Mouse (Mus musculus): ENCODE data around the gene 1110051M20Rik. TPM values are rescaled to one million over a fixed set of nuclear protein-coding genes. Genes with fewer than 3 reads are reported as not detected.

The 1110051M20Rik gene
- total RNA-seq, 2 experiments from 2014 or later: 14.4 to 21.7 TPM

DNA sequence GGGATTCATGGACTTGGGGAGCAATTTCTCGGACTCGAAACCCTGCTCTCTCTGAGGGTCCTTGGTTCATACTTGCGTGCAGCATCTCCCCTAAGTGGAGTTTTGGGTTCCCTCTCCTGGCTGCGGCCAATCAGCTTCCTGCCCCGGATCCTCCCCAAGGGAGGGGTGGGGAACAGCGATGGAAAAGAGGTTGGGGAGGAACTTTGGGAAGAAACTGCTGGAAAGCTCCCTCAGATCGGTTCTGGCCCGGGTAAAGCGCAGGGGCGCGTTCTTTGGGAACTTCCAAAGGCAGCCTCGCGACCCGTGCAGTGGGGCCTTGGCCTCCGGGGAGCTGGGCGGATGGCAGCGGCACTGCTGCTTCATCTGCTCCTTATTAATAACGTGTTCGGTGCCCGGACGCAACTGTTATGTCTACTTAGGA lies 13.8 kb upstream of the 1110051M20Rik start:
- peak; percentile 50 for DNase-seq (ENCODE audit: low spot score)

DNA sequence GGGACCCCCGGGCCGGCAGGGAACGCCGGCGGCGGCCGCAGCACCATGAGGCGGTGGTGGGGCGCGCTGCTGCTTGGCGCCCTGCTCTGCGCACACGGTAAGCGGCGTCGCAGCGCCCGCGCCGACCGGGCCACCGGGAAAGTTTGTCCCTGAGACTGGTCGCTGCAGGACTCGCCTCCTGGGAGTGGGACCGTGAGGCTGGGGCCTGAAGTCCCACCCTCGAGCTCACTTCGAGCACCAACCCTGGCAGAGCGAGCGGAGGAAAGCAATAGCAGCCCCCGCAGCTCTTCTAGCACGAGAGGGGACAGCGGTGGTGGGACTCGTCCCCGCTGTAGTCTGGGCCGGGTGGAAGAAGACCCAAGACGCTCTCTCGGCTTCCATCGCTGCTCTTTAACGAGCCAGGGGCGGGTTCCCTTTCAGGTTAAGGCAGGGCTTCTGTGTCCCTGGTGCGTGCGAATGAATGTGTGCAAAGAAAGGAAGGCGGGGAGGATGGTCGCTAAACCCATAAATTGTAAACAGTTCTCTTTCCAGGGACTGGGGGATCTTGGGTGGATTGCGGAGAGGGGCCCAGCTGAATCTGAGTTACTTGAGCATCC lies 13.2 kb upstream of the 1110051M20Rik start:
- peak; percentile 32 for DNase-seq (ENCODE audit: low spot score)

DNA sequence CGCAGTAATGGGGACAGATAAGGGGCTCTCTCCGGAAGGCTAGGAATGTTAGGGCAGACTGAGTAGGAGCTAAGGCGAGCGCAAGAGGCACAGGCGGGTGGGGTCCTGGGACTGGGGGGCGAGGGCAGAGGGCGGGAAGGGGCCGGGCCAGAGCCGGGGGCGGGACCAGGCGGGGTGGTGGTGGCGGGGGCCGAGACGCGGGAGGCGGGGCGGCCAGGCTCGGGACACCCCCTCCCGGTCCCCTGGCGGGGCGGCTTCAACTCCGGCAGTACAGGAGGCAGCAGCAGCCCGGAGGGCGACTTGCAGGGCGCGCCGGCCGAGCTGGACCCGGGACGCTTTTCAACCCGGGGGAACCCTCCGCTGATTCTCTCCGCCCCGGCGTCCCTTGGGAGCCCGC lies 12.8 kb upstream of the 1110051M20Rik start, which contains the start of gene Lrp4:
Gene Lrp4, plus strand, starts transcription at position 253 of the 397 bp plus-strand sequence.
- DNase-seq (ENCODE audit: low spot score): peak; percentile 49

DNA sequence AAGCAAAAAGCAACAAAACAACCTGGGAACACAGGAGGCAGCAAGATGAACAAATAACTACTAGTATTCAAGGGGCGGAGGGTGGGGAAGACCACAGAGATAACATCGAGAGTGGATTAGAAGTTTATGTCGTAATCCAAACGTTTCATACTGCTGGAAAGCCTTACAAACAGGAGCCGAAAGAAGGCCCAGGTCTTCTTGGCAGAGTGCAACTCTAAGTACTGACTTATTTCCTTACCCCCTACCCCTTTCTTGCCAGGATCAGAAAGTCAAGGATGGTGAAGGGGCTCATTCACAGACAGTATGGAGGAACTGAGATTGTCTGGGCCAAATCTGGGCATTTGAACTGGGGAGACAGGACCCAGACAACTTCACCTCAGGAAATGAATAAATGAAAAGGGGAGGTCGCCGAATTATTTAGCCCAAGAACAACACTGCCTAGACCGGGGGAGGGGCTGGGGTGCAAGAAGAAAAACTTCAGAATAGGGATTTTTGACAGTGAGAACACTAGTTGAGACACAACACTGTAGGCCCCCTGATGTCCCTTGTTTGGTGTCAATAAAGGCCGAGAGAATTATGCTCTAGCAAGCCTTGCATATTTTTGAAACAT lies 12.1 kb upstream of the 1110051M20Rik start:
- no peak for DNase-seq (ENCODE audit: low spot score)

DNA sequence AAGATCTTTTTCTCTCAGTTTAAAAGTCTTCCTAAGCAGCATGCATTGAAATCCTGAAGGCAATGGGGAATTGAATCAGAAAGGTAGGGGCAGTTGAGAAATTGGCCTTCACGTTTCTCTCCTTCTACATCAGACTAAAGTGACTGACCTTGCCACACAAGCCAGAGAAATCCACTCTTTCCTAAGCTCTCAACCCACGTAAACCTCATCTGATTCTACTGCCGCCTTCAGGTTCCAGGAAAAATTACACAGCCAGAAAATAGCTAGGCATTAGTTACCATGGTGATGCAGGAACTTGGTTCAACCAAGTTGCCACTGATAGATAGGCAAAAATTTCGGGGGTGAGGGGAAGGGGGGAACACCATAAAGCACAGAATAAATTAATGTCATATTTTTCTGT lies 11.3 kb upstream of the 1110051M20Rik start:
- peak; percentile 51 for DNase-seq (ENCODE audit: low spot score)

DNA sequence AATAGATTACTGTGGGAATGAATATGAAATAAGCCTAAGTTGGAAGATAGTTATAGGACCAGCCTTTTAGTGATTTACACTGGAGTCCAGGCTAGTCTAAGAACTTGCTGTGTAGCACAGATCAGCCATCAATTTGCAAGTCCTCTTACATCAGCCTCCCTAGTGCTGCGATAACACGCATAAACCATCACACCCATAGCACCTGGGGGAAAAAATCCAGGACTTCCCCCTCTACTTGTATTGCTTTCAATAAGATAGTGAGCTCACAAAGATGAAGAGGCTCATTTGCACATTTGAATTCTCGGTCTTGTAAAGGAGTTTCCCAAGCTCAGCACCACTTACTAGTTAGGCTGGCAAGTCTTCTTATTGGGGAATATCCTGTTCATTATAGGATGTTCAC lies 9.9 kb upstream of the 1110051M20Rik start:
- no peak for DNase-seq (ENCODE audit: low spot score)

DNA sequence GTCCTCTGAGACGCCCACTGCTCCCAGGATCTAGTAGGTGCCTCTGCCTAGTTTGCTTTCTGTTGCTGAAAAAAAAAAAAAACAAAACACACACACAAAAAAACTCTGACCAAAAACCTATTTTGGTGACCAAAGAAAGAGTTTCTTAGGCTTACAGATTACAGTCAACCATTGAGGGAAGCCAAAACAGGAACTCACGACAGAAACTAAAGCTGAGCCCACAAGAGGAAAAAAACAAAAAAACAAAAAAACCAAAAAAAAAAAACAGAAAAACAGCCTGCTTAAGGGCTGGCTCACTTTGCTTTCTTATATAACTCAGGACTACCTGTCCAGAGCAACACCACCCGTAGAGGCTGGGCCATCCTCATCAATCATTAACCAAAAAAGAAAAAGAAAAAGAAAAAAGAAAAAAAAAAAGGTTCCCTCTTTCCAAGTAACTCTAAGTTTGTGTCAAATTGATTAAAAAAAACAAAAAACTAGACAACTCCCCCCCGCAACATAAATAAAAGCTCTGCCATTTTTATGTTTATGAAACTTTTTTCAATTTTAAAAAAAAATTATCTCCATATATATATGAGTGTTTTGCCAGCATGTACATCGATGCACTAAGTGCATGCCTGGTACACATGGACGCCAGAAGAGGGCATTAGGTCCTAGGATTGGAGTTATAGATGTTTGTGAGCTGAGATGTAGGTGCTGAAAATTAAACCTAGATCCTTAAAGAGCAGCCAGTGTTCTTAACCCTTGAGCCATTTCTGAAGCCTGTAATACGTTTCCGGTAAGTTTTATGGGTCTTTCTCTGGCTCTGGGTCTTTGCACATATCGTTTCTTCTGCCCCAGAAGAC lies 8.9 kb upstream of the 1110051M20Rik start:
- DNase-seq (ENCODE audit: low spot score): no peak

DNA sequence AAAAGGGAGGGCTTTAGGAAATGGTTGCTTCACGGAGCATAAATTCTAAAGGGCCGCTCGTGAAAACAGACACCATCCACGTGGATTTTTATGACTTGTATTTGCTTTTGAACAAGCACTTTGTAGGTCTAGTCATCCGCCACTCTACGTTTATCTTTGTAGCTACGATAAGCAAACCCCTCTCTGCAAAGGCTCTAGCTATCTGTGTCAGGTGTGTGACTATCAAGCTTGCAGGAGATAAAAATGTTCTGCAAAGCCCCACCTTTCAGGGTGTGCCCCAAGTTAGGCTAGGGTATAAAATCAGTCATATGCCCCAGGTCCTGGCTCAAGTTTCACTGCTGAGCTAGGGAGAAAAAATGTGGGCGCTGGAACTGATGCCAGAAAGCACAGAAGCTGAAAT lies 8.2 kb upstream of the 1110051M20Rik start:
- peak; percentile 13 for DNase-seq (ENCODE audit: low spot score)

DNA sequence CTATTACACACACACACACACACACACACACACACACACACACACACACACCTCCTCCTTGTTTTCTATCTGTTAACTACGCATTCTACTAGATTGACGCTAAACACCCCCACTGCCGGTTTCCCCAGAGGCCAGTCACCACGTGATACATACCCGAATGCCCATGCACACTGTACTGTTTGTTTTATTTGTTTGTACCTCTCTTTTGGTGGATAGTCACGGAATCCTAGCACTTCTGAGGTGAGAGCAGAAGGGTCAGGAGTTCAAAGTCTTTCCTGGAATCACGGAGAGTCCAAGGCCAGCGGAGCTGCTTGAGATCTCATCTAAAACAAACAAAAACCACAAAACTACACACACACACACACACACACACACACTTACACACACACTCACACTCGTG lies 5.8 kb upstream of the 1110051M20Rik start:
- no peak for DNase-seq (ENCODE audit: low spot score)

DNA sequence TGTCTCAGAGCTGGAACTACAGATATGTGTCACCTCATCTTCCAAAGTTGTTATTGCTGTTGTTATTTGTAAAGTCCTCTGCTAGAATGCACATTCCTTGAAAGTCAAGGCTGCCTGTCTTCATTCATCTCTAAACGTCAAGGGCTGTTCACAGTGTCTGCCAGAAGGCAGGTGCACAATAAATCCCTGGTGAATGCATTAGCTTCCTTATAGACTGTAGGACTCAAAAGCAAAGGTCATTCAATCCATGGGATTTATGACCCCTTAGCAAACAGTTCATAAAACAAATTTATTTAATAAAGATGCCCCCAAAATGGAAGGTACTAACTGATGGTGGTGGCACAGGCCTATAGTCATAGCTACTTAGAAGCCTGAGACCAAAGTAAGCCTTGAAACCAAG lies 5.2 kb upstream of the 1110051M20Rik start:
- DNase-seq (ENCODE audit: low spot score): no peak

DNA sequence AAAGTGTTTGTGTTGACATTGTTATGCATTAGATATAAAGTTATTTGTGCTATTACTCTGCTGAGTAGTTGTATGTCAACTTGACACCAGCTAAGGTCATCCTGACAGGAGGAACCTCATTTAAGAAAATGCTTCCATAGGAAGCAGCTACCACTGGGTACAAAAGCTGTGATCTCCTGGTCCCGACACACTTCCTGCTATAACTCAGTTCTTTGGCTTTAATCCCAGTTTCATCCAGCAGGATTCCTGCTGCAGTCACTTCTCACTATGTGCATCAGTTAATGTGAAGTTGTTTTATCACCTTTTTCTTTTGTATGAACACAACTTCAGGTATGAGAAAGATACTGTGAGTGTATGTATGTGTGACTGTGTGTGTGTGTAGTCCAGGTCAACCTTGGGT lies 2.3 kb downstream of the 1110051M20Rik start:
- DNase-seq (ENCODE audit: low spot score): no peak

DNA sequence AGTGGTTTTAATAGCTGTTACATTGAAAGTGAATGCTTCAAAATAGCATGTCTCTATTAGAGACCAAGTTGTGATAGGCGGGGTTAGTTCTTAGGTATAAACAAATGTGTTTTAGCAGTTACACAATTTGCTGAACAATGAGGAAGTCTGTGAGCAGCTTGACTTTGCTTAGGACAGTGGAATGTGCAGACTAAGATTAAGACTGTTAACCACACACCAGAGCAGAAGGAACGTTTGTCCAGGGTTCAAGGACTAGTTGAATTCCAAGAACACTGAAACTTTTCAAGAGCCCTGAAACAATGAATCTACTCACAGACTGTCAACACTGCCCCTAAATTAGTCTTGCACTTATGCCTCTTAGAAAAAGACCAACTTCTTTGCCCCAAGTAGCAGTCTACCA lies 2.8 kb downstream of the 1110051M20Rik start:
- no peak for DNase-seq (ENCODE audit: low spot score)

DNA sequence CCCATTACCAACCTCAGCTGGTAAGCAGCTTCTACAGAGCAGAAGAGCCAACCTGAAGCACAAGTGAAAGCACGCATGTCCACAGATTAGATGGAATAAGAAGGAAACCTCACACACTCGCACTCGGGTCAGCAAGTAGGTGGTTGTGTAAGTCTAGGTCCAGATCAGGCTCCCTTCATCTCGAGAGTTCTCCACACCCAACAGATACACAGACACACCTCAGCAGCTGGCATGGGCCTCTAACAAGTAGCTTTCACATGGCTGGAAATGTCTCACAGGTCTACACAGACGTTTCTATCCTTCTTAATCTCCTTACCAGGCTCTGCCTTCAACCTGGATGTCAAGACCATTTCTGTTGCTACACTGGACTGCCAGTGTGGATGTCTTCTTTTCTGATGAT lies 3.8 kb downstream of the 1110051M20Rik start:
- no peak for DNase-seq (ENCODE audit: low spot score)

DNA sequence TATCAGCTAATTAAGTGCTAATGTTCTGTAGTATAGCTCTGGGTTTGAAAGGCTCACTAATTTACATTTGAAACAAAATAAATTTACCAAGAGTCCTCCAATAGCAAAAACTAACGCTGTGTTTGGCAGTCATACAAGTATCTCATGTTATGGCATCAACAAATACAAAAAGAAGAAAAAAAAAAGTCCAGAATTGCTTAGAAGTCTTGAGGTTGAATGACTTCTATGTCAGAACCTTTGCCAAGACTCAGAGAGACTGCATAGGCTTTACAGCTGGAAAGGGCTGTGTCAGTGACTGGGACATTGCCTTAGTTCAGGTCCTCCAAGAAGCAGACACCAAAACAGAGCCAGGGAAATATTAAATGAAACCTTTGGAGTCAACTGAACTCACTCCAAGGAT lies 4.6 kb downstream of the 1110051M20Rik start:
- no peak for DNase-seq (ENCODE audit: low spot score)

DNA sequence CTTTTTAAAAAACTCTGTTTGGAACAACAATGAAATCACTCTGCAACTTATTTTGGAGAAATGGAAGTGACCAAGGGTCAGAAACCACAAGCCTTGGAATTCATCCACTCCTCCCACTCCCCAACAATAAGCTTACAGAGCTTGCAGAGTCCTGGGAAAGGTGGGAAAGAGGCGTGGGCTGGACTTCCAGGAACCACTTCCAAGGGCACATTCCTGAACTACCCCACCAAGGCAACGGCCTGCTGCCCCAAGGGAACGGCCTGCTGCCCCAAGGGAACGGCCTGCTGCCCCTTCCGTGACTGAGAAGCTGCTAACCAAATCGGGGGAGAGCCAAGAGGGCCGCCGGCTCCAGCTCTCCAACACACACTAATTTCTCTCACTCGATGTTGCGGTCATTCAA lies 5.2 kb downstream of the 1110051M20Rik start:
- DNase-seq (ENCODE audit: low spot score): no peak

DNA sequence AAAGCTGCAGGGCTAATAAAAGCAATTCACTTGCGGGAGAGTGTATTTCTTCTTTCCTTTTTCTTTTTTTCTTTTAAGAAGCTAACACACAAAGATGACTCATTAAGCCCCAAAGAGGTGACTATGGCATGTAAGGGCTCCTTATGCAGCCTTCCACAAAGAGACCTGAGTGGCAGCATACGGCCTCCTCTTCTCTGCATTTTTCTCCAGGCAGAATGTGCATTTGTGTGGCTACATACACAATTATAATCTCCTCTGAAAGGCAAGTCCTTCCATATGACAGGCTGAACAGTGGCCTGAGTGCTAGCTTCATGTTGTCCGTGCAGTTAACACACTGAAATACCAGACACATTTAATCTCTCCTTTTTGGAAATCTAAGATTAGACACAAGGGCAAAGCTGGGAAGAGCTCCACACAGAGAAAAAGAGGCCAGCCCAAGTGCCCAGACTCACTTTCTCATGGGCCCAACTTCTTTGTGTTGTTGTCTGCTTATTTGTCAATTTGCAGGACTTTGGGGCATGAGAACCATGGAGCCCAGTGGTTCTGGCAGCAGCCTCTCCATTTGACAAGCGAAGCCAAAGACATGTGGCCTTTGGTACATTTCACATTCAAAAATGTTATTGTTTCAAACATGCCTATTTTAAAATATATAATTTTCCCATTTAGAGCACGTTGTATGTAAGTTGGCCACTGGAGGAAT lies 7.2 kb downstream of the 1110051M20Rik start:
- no peak for DNase-seq (ENCODE audit: low spot score)

DNA sequence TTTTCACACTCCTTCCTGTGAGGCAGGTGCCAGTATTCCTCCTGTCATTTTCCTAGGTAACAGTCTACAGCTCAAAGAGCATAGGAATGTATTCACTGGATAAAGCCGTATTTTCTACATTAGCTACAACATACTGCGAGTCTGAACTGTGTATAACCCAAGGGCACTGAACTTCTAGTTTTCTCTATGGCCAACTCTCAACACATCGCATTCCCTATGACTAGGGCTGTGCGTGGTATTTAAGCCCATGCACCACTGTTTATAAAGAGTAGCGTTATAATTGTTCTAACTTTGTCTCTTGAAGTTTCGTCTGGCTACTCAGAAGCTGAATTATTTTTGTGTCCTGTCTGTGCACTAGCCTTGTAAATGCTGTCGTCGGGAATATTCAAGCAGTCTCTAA lies 7.8 kb downstream of the 1110051M20Rik start:
- no peak for DNase-seq (ENCODE audit: low spot score)

DNA sequence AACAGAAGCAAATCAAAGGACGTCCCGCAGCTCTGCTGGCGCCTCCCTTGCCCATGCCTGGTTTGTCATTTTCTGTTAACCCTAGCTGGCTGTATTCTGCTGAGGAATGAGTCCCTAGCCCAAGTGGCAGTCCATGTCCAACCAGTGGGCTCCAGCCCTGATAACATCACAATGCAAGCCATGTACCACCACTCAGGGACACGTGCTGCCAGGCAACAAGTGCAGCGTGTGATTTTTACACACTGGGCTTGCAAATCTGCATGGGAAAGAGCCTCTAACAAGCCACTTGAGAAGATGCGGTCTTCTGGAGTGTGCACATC lies 13.9 kb downstream of the 1110051M20Rik start:
- DNase-seq (ENCODE audit: low spot score): no peak

DNA sequence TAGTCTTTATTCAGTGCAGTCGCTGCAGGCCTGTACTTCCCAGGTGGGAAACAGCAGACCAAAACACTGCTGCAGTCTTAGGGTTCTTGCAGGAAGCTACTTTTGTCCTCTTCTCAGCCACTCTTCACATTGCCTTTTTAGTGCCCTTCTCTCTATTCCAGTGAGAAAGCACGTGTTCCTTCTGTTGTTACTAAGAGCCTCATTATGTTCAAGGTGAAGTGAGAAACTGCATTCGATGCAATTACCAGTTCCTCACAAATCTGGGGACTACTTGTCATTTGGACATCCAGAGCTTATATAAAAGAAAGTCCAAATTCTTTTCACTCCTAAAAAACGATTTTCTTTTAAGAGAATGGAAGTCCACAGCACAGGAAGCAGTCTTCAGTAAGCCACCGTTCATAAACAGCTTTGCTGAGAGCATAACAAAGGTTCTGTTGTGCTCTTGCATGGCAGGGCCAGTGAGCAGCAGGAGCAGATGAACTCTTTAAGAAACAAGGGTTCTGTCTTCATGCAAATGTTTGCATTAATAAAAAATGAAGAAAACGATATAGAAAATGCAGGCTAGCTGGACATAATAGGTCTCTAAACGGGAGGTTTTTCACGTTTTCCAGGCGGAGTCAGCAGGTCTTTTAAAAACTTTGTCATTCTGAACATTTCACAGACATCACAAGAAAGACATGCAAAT lies 14.4 kb downstream of the 1110051M20Rik start:
- DNase-seq (ENCODE audit: low spot score): no peak

DNA sequence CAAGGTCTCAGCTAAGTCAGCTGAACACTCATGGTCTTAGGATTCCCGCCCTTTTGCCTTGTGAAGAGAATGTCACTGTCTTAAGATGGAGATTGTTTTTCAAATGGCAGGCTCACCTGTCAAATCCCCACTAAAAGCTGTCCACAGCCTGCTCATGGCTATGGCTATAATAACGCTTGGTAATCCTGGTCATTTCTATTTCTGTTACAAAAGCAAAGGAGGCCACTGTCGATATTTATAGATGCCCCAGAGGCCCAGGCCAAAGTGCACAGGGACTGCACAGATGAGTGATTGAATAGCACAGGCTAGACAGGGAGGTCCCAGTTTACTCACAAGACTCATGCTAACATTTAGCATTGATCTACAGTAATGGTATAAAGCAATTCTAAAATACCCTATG lies 15.4 kb downstream of the 1110051M20Rik start:
- peak; percentile 40 for DNase-seq (ENCODE audit: low spot score)

DNA sequence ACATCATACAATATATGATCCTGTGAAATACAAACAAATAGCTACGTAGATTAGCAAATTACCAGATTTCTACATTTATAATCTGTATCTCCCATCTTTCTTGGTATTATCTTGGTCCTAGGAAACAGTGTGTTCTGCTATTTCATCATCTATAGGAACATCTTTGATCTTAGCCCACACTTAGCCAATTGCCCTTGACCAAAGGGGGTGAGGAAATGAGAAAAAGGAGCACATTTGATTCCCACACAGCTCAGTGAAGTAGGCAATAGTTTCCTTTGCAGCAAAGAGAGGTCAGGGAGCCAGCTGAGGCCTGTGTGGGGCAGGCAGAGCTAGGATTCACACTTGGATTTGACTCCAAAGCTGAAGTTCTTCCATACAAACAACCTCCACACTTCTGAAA lies 18.2 kb downstream of the 1110051M20Rik start:
- no peak for DNase-seq (ENCODE audit: low spot score)

Data from gastrocnemius, adult 18-20 months (tissue).